Mouse (Mus musculus): ENCODE data around the gene B3galnt1.

The B3galnt1 gene

GRCm38 (mm10) chr3:69598261-69599165 is at the start of gene B3galnt1:
Gene B3galnt1, minus strand, starts transcription at chr3:69598960.
- DNase-seq (ENCODE audit: low spot score) = peak; percentile 41

- DNase-seq (ENCODE audit: low spot score) = no peak
Observed at GRCm38 (mm10) chr3:69634521-69634920, 35.8 kb upstream of the B3galnt1 start.

- no peak for DNase-seq (ENCODE audit: low spot score)
Observed at GRCm38 (mm10) chr3:69633706-69634420, 35.1 kb upstream of the B3galnt1 start.

GRCm38 (mm10) chr3:69626963-69627590 is 28.3 kb upstream of the B3galnt1 start:
- DNase-seq (ENCODE audit: low spot score) = no peak

- DNase-seq (ENCODE audit: low spot score) = no peak
Observed at GRCm38 (mm10) chr3:69626213-69626962, 27.6 kb upstream of the B3galnt1 start.

GRCm38 (mm10) chr3:69624182-69624581 is 25.4 kb upstream of the B3galnt1 start:
- no peak for DNase-seq (ENCODE audit: low spot score)

- DNase-seq (ENCODE audit: low spot score) = no peak
Observed at GRCm38 (mm10) chr3:69607909-69608308, 9.1 kb upstream of the B3galnt1 start.

GRCm38 (mm10) chr3:69607468-69607867 is 8.7 kb upstream of the B3galnt1 start:
- no peak for DNase-seq (ENCODE audit: low spot score)

- DNase-seq (ENCODE audit: low spot score) = no peak
Observed at GRCm38 (mm10) chr3:69606923-69607322, 8.2 kb upstream of the B3galnt1 start.

- no peak for DNase-seq (ENCODE audit: low spot score)
Observed at GRCm38 (mm10) chr3:69599166-69599500, 373 bp upstream of the B3galnt1 start.

GRCm38 (mm10) chr3:69597816-69598215 is 944 bp downstream of the B3galnt1 start:
- DNase-seq (ENCODE audit: low spot score) = no peak

- DNase-seq (ENCODE audit: low spot score) = no peak
Observed at GRCm38 (mm10) chr3:69597211-69597610, 1.5 kb downstream of the B3galnt1 start.

GRCm38 (mm10) chr3:69596116-69596515 is 2.6 kb downstream of the B3galnt1 start:
- DNase-seq (ENCODE audit: low spot score) = no peak

GRCm38 (mm10) chr3:69594071-69594470 is 4.7 kb downstream of the B3galnt1 start:
- DNase-seq (ENCODE audit: low spot score) = no peak

- DNase-seq (ENCODE audit: low spot score) = no peak
Observed at GRCm38 (mm10) chr3:69593426-69593825, 5.3 kb downstream of the B3galnt1 start.

GRCm38 (mm10) chr3:69588101-69588760 is 10.5 kb downstream of the B3galnt1 start:
- DNase-seq (ENCODE audit: low spot score) = no peak

- DNase-seq (ENCODE audit: low spot score) = no peak
Observed at GRCm38 (mm10) chr3:69583798-69584197, 15.0 kb downstream of the B3galnt1 start.

GRCm38 (mm10) chr3:69578791-69579190 is 20.0 kb downstream of the B3galnt1 start:
- DNase-seq (ENCODE audit: low spot score) = no peak

- no peak for DNase-seq (ENCODE audit: low spot score)
Observed at GRCm38 (mm10) chr3:69576715-69577114, 22.0 kb downstream of the B3galnt1 start.

- no peak for DNase-seq (ENCODE audit: low spot score)
Observed at GRCm38 (mm10) chr3:69575577-69575976, 23.2 kb downstream of the B3galnt1 start.

- no peak for DNase-seq (ENCODE audit: low spot score)
Observed at GRCm38 (mm10) chr3:69572561-69572960, 26.2 kb downstream of the B3galnt1 start.
